Mouse (Mus musculus) layer of hippocampus, adult 18-20 months (tissue): ENCODE data around the gene Tbc1d14. TPM values are rescaled to one million over a fixed set of nuclear protein-coding genes. Genes with fewer than 3 reads are reported as not detected.

Experiments
- DNase-seq, 2 experiments: peaks; one replicate each; pipeline ENCODE4 v3.0.0; 2022; ENCODE audit warnings: low spot score in 2 of 2
- long read RNA-seq: library from polyadenylated mRNA; stranded (forward); transcript quantifications from one replicate; pipeline ENCODE4 v2.0.0, GENCODE M21; 2021
- total RNA-seq, 2 experiments: library from RNA; stranded (reverse); gene quantifications; 2 replicates each; pipeline ENCODE4 v1.2.3; 2021

Gene Tbc1d14
- 10 to 100 TPM; 82.2 to 92.2 TPM for total RNA-seq
- long read RNA-seq, full-length matches to known transcripts = 44 of 63 reads
- long read RNA-seq, partial matches to known transcripts = 4 of 63 reads
- long read RNA-seq, other reads (novel, unspliced or antisense) = 15 of 63 reads

DNA sequence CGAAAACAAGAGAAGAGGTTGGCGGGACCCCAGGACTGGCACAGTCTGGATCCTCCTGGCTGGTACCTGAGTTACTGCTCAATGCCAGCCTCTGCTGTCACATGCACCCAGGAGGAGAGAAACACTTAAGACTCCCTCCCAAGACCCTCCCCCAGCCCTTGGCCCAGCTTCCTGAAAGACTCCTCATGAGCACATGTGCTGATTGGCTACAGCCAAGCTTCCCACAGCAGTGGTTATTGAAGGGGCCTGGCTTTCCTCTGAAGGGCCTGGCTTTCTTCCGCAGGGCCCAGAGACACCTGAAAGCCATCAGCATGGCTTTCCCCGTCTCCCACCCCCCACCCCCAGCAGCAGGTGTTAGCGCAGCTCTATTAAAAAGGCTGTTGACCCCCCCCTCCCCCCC, at the start of gene Tbc1d14:
Gene Tbc1d14 (minus strand): TSS at position 101 of the 400 bp plus-strand sequence.
- no peak for DNase-seq

DNA sequence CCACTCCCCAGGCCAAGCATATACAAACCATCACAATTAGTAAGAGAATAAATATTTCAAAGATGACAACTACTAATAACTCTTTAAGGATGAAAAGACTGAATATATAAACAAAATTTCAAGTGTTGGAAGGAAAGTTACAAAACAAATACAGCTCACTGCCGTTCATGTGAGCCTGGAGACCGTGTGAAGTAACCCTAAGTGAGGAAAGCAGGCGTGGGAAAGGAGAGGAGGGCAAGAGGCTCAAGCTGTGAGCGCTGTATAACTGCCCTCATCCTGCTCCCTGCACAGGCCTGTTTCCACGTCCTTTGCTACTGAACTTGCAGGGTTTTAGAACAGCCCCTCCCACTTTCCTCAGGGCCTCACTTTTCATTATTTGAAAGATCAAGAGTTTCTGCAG, 32.5 kb upstream of the Tbc1d14 start:
- no peak for DNase-seq

DNA sequence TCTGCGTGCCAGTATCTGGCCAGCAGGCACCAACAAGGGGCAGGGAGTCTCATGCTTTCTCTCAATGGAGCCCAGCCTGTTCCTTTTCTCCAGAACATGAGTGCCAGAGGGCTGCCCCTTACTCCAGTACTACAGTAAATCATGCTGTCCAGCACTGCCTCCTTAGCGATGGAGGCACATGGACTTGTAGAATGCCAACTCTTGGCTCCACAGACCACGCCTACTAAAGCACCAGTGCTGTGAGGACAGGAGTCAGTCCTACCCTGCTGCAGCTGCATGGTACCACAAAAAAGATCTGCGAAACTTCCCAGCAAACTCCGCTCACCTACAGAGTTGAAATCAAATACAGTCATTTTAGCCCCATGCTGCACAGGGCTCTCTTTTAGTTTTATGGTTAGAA, 30.6 kb upstream of the Tbc1d14 start:
- no peak for DNase-seq

DNA sequence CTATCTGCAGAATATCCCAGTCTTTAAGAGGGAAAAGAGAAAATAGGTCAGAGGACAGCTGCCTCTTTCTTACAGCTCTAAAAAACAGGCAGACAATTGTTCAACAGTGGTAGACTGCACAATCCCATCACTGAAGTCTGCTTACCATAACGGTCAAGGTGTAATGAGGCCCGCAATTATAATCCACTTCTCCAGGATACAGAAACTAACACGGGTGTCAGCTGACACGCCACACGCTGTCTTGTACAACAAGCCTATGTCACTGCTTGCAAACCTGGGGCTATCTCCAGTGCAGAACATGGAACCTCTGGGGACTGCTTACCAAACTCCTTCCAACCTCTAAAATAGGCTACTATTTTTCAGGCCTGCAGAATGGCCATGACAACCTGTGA, 28.0 kb upstream of the Tbc1d14 start:
- no peak for DNase-seq

DNA sequence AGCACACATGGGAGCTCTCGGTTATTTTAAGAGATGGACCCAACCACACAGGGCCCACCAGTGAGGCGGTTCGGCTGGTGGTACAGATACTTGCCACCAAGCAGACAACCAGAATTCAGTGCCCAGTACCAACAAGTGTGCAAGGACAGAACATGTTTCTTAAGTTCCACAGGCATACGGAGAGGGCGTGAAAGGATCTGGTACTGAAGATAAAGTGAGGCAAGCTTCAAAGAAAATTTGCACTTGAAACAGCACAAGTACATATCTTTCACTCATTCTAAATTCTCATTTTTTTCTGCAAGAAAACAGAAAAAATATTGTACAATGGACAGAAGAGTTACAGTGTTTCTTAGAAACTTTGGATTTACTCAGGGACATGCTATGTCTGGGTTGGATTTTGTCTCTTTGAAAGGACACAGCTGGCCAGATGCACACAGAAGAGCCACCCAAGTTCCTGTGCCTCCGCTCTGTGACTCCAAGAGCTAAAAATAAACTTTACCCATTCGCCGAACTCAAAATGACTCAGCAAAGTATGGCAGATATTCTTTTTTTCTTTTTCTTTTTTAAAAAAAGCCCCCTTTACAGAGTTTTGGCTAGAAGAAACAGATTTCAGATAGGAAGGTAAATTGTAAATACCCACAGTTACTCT, 27.5 kb upstream of the Tbc1d14 start:
- DNase-seq = no peak

DNA sequence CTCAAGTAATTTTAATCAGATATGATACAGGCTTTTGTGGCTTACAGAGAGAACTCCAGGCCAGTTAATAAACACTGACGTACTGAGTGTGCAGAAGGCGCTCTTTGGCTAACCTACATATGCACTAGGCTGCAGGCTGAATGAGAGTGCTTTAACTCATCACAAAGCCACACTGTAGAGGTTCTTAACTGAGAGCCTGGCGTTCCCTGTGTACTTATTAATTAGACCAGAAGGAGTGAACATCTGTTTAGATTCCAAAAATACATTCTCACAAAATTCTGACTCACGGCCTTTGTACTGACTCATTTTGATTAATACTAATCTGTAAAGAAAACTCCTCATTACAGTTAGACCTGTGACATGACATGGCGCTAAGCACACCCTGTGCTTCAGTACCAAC, 25.8 kb upstream of the Tbc1d14 start:
- peak in 1 of 2 experiments; percentile 67 for DNase-seq

DNA sequence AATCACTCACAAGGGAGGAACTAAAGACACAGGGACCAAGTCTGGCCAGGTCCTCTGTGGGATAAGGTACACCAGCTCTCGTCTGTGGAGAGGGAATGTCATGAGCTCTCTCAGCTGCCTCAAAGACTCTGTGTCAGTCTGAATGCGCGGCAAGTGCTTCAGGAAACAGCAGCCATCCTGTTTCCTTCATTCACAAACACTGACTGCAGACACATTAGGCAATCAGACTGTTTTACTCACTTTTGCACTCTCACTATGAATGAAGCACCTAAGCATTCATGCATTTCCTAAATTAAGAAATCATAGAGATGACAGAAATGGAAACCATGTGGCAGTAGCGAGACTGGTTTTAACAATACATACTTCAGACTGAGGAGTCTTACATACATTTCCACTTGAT, 25.3 kb upstream of the Tbc1d14 start:
- DNase-seq = no peak

DNA sequence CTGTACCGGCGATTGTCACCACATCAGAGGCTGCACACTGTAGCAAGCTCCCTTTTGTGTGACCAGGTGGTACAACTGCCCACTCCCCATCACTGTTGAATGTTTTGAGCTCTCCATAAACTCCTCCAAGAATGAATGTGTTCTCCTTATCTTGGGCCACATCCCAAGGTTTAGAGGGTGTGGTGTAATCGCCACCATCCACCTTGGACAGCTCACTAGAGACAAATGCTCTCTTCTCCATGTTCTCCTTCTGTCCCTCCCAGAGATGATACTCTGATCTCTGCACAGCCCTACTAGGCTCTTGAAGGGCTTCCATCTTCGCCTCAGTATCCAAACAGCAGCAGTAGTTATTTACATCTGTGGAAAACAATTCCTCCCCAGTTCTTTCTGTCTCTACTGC, 21.0 kb upstream of the Tbc1d14 start:
- DNase-seq = no peak

DNA sequence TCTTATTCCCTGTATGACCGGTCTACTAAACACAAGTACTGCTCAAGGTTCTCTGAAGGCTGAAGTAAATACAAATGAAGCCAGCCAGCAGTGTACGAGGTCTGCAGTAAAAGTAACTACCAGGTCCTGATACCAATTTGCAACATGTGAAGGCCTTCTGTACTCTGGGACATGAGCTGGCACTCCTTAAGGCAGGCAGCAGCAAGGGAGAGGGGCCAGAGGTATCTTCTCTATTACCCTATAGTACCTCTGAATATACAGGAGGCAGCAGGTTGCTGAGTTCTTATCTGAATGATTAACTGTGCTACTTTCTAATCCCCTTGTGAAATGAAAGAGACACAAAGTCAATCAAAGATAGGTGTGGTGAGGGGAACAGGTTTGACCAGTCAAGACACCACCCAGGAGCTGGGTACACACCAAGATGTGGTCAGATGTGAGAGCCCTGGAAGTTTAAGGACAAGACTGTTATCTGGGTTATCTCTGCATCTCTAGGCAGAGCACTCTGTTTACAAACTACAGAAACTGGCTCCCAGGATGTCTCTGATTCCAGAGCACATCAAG, 15.9 kb upstream of the Tbc1d14 start:
- DNase-seq = no peak

DNA sequence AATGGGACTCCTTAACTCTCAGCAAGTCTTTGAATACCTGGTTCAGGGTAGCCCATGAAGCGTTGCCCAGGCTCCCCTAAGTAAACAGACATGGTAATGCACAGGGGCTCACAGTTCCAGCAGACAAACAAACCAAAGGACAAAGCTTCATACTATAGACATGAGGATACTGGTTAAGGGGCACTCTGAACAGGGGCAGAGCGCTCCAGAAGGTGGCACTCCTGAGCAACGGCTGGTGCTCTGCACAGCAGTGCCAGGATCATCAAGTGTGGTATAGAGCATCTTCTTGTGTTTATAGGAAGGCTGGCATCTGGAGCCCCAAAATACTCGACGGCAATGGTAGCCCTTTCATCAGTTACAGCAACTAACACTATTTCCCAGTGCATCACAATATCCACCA, 10.0 kb upstream of the Tbc1d14 start:
- DNase-seq = peak in 1 of 2 experiments; percentile 69

DNA sequence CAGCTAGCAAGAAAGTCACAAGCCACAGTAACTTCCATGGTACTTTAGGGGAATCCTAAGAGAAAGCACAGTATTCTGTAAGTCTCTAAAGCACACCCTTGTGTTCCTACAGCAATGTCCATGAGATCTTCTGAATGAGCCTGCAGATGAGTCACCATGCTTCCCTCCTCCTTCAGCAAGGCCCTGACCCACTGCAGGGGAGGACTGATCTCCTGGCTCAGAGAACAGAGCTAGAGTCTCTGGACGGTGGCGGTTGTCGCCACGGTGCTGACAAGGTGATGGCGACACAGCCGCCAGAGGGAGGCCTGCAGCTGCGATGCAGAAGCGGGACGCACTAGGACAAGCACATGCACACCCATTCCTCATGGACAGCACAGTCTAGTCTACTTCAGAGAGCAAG, 9.0 kb upstream of the Tbc1d14 start:
- DNase-seq = no peak

DNA sequence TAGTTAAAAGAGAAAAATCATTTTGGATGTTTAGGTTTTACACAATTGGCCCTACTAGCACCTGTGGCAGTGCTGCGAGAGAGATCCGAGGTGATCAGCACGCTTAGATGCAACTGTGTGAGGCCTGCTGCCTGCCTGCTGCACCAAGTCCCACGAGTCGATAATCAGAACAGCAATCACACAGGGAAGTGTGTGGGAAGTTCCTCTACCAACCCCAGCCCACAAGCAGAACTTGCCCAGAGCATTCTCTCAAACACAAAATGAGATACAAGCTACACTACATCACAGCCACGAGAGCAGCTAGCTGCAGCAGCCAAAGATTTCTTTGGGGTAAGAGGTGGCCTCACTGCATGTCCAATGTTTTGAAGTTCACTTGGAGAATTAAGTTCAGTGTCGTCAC, 8.4 kb upstream of the Tbc1d14 start:
- DNase-seq = peak; percentile 56 to 77

DNA sequence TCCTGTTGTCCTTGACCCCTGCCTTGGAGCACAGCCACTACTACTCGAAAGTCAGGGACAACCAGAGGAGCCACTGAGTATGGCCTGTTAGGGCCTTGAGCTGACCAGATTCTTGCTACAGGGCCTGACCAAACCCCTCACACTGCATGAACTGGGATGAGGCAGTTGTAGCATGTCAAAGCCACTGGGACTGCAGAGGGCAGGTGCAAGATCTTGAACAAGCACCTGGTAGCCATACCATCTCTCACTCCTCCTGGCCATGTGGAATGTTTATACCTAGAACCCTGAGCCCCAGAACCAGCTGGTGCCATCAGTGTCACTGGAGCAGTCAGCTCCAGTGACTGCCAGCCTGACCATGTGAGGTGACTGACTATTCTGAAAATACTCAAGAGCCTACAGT, 5.8 kb upstream of the Tbc1d14 start:
- DNase-seq = no peak

DNA sequence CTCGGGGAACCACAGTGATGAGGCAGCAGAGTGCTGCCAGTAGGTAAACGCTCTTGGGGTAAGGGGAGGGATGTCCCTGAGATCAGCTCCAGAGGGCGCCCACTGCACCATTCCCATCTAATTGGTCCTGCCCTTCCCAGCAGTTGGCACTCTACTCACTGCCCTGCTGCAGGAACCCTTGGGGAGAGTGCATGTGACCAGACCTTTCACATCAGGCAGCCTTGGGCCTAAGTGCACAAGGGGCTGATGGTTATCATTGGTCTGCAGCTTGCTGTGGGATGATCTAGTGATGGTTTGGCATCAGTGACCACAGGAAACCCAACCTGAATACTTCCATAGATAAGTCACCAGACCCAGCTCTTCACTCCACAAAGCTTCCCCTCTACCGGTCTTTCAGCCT, 4.6 kb upstream of the Tbc1d14 start:
- no peak for DNase-seq

DNA sequence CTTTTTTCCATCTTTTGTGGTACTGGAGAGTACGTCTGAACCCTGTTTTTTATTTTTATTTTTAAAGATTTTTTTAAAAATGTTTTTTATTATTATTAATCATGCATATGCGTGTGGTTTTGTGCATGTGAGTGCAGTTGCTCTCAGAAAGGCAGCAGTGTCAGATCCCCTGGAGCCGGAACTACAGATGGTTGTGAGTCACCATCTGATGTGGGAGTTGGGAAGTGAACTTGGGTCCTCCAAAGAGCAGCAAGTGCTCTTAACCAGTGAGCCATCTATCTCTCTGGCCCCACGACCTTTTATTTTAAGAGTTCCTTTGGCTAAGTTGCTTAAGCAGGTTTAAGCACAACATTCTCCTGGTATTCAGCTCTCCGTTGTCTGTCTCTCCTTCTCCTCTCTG, 3.1 kb upstream of the Tbc1d14 start:
- no peak for DNase-seq

DNA sequence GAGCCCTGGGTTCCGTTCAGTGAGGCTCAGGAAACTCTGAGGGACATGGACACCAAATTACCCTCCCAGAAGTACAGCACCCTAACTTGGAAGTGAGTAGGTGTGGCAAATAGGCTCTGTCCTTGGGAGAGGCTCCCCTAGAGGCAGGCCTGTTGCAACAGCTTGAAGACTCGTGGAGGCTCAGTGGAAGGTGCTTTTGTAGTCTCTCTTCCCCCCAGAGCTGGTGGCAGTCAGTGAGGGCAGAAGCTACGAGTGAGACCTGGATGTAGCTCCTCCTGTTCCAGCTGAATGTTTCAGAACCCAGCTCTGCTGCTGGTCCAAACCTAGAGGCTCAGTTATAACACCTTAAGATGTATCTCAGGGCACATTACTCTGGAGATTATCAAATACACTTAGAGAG, 2.0 kb upstream of the Tbc1d14 start:
- DNase-seq = no peak

DNA sequence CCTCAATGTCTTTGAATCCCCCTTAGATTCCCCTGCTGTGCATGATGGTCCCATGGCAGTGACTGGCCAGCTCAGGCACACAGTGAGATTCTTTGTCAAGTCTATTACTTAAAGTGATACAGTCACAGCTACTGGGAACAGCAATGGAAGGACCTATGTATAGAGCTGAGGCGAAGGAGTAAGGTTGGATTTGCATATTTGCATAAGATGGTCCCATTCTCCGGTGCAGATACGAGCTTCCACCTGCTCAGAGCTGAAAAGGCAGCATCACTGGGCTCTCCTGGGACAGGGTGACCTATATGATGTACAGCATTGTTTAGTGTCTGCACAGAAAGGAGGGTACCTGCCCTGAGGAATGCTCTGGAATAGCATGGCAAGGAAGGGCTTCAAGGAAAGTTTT, 1.3 kb upstream of the Tbc1d14 start:
- DNase-seq = no peak

DNA sequence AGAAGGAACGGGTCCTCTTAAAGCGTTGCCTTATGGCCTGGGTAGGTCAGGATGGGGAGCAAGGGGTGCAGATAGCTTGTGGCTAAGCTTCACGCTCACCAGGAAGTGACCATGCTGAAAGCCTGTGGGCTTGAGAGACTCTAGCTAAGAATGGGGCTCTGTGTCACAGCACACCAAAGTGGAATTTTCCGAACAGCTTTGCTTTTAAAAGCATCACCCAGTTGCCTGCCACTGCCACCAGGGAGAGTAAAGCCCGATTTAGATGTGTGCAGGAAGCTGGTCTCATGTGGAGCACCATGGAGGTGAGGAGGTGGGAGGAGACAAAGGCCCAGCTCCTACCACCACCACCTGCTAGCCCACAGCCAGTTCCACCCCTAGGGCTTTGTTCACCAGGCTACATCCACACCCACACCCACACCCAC, 2.6 kb downstream of the Tbc1d14 start:
- no peak for DNase-seq

DNA sequence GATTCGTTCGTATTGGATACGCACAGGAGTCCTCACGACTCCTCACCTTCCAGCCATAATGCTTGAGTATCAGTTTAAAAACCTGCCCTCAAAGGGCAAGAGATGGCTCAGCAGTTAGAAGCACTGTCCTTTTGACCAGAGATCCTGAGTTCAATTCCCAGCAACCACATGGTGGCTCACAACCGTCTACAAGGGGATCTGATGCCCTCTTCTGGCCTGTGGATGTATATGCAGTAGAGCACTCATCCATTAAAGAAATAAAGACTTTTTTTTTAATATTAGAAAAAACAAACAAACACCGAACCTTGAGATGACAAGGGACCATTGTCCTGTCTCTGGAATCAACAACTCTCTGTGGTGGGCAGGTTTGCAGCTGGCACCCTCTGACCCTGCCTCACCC, 8.8 kb downstream of the Tbc1d14 start:
- DNase-seq = no peak

DNA sequence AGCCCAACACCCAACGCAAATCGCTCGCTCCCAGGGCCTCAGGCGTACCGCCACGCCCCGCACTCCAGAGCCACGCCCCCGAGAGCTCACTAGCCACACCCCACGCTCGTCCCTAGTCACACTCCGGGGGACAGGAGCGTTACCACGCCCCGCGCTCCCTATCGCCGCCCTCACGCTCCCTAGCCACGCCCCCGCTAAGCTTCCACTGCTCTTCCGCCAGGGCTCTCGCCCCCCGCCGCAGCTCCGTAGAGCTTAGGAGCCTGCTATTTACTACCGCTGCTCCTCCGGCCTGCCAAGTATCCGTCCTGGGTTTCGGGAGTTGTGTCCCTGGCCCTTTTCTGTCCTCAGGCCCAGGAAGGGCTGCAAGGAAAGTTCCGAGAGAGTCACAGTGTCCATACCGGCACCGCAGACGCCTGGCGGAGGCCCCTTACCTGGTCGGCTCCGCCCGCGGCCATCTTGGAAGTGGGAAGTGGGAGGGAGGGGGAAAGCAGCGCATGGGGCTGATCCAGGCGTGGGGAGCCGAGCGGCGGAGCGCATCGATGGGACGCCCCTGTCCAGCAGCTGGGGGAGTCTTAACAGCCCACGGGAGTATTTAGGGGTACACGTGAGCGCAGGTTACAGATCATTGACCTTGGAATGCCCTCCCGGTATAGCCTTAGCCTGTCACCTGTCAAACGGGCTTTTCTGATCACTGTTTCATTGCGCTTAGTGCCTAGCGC, 11.0 kb downstream of the Tbc1d14 start:
- peak; percentile 99 for DNase-seq

DNA sequence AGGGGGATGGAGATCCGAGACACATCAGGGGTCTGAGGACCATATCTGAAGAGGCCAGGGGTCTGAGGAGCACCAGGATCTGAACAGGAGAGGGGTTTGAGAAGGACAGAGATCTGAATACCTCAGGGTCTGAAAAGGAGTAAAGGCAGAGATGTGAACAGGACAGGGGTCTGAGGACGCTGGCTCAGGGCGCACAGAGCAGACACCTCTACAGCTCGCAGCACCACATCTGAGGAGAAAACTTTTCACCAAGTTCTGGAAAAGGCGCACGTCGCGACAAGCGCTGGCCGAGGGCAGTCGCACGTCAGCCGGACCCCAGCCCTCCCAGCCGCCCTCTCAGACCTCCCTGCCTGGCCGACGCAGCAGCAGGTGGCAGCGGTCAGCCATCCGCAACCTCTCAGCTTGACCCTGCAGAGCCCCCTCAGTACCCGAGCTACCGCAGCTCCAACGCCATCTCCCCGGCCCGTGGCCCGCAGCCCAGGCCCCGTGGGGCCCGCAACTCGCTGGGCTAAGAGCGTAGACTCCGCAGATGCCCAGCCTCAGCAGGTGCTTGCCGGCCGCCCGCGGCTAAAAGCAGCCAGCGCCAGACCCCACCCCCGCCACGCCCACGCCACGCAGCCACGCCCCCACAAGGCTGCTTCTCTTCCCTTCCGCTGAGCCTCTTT, 11.7 kb downstream of the Tbc1d14 start:
- no peak for DNase-seq

DNA sequence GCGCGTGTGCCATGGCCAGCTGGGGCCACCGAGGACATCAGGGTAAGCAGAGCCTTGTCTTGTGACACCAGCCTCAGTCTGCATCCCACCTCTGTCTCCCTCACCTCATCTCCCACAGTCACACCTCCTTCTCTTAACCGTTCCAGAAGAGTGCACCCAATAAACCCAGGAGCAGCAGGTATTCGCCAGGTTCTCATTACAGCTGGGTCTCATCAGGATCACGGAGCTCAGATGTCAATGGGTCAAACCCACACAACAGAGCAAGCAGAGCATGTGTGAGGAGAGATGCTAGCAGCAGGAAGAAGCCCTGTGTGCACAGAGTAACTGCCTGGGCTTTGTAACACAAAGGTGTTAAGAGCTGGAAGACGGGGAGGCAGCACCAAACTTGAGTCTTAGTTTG, 13.1 kb downstream of the Tbc1d14 start:
- no peak for DNase-seq
